Comparison of ENCODE assay signal across 8 mouse cellular contexts in genomic region chr4:59238641-59239311, GRCm38 (mm10). TPM values are rescaled to one million over a fixed set of nuclear protein-coding genes. Genes with fewer than 3 reads are reported as not detected.
DNase-seq lines count a peak whose midpoint lies in the region; ATAC-seq and TF ChIP-seq lines count a peak whose summit lies in the region.

No protein-coding gene starts in this region.

- peak; percentile 78 to 91 for ATAC-seq in hematopoietic stem cell, adult 5-6 weeks (replicated peaks in 1 of 2; ENCODE audit: insufficient read depth in 1 of 2, low FRiP score in 2 of 2, low TSS enrichment in 1 of 2, low read depth in 1 of 2, poor library complexity in 2 of 2, severe bottlenecking in 2 of 2)
- no peak for ATAC-seq in forebrain, embryonic 16.5 days

- H3K4me2 ChIP-seq in forebrain, embryonic 16.5 days (ENCODE audit: low read length), result no peak overlapping the region

- H3K36me3 ChIP-seq in small intestine, adult 2 months (ENCODE audit: control insufficient read depth, insufficient read depth, low read length), result no peaks in the 10 kb centered on the region
- no peaks in the 10 kb centered on the region for H3K36me3 ChIP-seq in thymus, adult 2 months (ENCODE audit: control insufficient read depth, insufficient read depth, low read length)
- no peaks in the 10 kb centered on the region for H3K36me3 ChIP-seq in forebrain, embryonic 16.5 days (ENCODE audit: control insufficient read depth, insufficient read depth)

- TF ChIP-seq POLR2A in lung, adult 2 months (IDR thresholded peaks at IDR 0.05; ENCODE audit: borderline replicate concordance, extremely low read depth, low read depth, low read length), result no peak
- TF ChIP-seq POLR2A in cortical plate, adult 2 months (IDR thresholded peaks at IDR 0.05; ENCODE audit: extremely low read depth, insufficient read depth, low read length), result no peak
- no peak for TF ChIP-seq POLR2A in small intestine, adult 2 months (IDR thresholded peaks at IDR 0.05; ENCODE audit: low read depth, low read length)
- TF ChIP-seq POLR2A in thymus, adult 2 months (IDR thresholded peaks at IDR 0.05; ENCODE audit: control insufficient read depth, extremely low read depth, insufficient read depth, low read length, poor library complexity), result no peak

- no peaks in the 10 kb centered on the region for H3K9me3 ChIP-seq in forebrain, embryonic 16.5 days (ENCODE audit: control insufficient read depth, low read length)

- H3K4me3 ChIP-seq in lung, adult 2 months (replicated peaks; ENCODE audit: extremely low read depth, low read depth, low read length), result no peak overlapping the region
- H3K4me3 ChIP-seq in cortical plate, adult 2 months (ENCODE audit: insufficient read depth, low read length), result no peak overlapping the region
- H3K4me3 ChIP-seq in small intestine, adult 2 months (ENCODE audit: low read depth, low read length), result no peak overlapping the region
- H3K4me3 ChIP-seq in thymus, adult 2 months (ENCODE audit: control insufficient read depth, insufficient read depth, low read length), result no peak overlapping the region
- H3K4me3 ChIP-seq in forebrain, embryonic 16.5 days (replicated peaks; ENCODE audit: low read length), result no peak overlapping the region

- no peak overlapping the region for H3K9ac ChIP-seq in forebrain, embryonic 16.5 days (replicated peaks; ENCODE audit: low read depth, low read length)

- DNase-seq in lung, adult 18-20 months, result peak; percentile 62 to 69
- DNase-seq in lung, adult 2 months, result no peak
- no peak for DNase-seq in thymus, adult 2 months
- no peak for DNase-seq in gastrocnemius, adult 8-10 months (ENCODE audit: low spot score in 2 of 2)

- WGBS in lung, adult 2 months, result 23% methylated on average over 9 of the region's 9 CpGs
- WGBS in small intestine, adult 2 months, result 22% methylated on average over 9 of the region's 9 CpGs
- WGBS in thymus, adult 2 months, result 38% methylated on average over 9 of the region's 9 CpGs
- 77% methylated on average over 9 of the region's 9 CpGs for WGBS in forebrain, embryonic 16.5 days

- H3K27me3 ChIP-seq in small intestine, adult 2 months (ENCODE audit: control insufficient read depth, insufficient read depth, low read length), result no peaks in the 10 kb centered on the region
- no peaks in the 10 kb centered on the region for H3K27me3 ChIP-seq in thymus, adult 2 months (ENCODE audit: control insufficient read depth, insufficient read depth, low read length)
- no peaks in the 10 kb centered on the region for H3K27me3 ChIP-seq in forebrain, embryonic 16.5 days (replicated peaks; ENCODE audit: control insufficient read depth, insufficient read depth, low read length)

- H3K27ac ChIP-seq in cortical plate, adult 2 months (ENCODE audit: insufficient read depth, low read length), result peak overlapping the region; percentile 66; the same call in 1 of the 2 replicates
- H3K27ac ChIP-seq in small intestine, adult 2 months (ENCODE audit: insufficient read depth, low read depth, low read length), result peak overlapping the region; percentile 85
- no peak overlapping the region for H3K27ac ChIP-seq in thymus, adult 2 months (ENCODE audit: control insufficient read depth, insufficient read depth, low read length)
- no peak overlapping the region for H3K27ac ChIP-seq in forebrain, embryonic 16.5 days (ENCODE audit: low read length)

- peaks cover 12% of the 10 kb centered on the region for H3K4me1 ChIP-seq in lung, adult 2 months (ENCODE audit: control insufficient read depth, insufficient read depth, low read length)
- no peaks in the 10 kb centered on the region for H3K4me1 ChIP-seq in cortical plate, adult 2 months (ENCODE audit: control insufficient read depth, insufficient read depth, low read length)
- peaks cover 35% of the 10 kb centered on the region; the same call in 1 of the 2 replicates for H3K4me1 ChIP-seq in small intestine, adult 2 months (ENCODE audit: control insufficient read depth, insufficient read depth, insufficient read length, low read length)
- H3K4me1 ChIP-seq in thymus, adult 2 months (replicated peaks; ENCODE audit: control insufficient read depth, insufficient read depth, low read length), result peaks cover 10% of the 10 kb centered on the region
- no peaks in the 10 kb centered on the region for H3K4me1 ChIP-seq in forebrain, embryonic 16.5 days (replicated peaks; ENCODE audit: control insufficient read depth, insufficient read depth, low read length)

- no peak for TF ChIP-seq CTCF in lung, adult 2 months (IDR thresholded peaks at IDR 0.05; ENCODE audit: insufficient read depth, low read length)
- TF ChIP-seq CTCF in cortical plate, adult 2 months (IDR thresholded peaks at IDR 0.05; ENCODE audit: extremely low read depth, insufficient read depth, low read length), result no peak
- TF ChIP-seq CTCF in small intestine, adult 2 months (IDR thresholded peaks at IDR 0.05; ENCODE audit: extremely low read depth, insufficient read length, insufficient replicate concordance, low read depth, low read length), result no peak
- TF ChIP-seq CTCF in thymus, adult 2 months (IDR thresholded peaks at IDR 0.05; ENCODE audit: borderline replicate concordance, control insufficient read depth, extremely low read depth, insufficient read depth, low read length, poor library complexity), result no peak

RNA-seq across cellular contexts. Expression of gene Ugcg, which starts 49.7 kb away (rescaled TPM):
- 28.7 and 42.2 TPM in 2 replicates for polyA plus RNA-seq in lung, adult 2 months (2012; rRNA removed)
- polyA plus RNA-seq in cortical plate, adult 2 months (2012; rRNA removed), result 59.1 and 60.7 TPM in 2 replicates
- 48.2 and 69.4 TPM in 2 replicates for total RNA-seq in hematopoietic stem cell, adult 5-6 weeks (2017)
- polyA plus RNA-seq in small intestine, adult 2 months (2012; rRNA removed), result 9.6 and 109 TPM in 2 replicates
- polyA plus RNA-seq in thymus, adult 2 months (2012; rRNA removed), result 47.0 and 84.3 TPM in 2 replicates
- 17.9 and 18.3 TPM in 2 replicates for polyA plus RNA-seq in forebrain, embryonic 16.5 days (2015; fragmentation: Nextera tagmentation; extraction: Ambion mirVana)
- 1 to 10 TPM; 4.6 to 5.9 (median 5.4) TPM for total RNA-seq in gastrocnemius, adult 8-10 months (2022)

Comparison
In these comparisons a context has a peak if more than half of its experiments do, and no peak if none do; other contexts are left out.
1. DNase-seq: peak in lung, adult 18-20 months (2 of 2); none in lung, adult 2 months (single experiment), thymus, adult 2 months (single experiment) and gastrocnemius, adult 8-10 months (0 of 2).
2. H3K27ac ChIP-seq: peak in cortical plate, adult 2 months (single experiment) and small intestine, adult 2 months (single experiment); none in thymus, adult 2 months (single experiment) and forebrain, embryonic 16.5 days (single experiment).